Mouse (Mus musculus) frontal cortex, postnatal 36 days (tissue): ENCODE measurements around the gene Taf15.
"Not testable (repeated sequence)": the region's sequence is repeated elsewhere in the genome, so short reads cannot be mapped to it uniquely, and the experiment has no call there.

ENCODE experiments used
- DNase-seq, 2 experiments: peaks; one replicate each; pipeline ENCODE4 v3.0.0; 2022; ENCODE audit warnings: low spot score in 2 of 2

Taf15 gene

GRCm38 (mm10) chr11:83536831-83537230 is 63.9 kb downstream of the Taf15 start:
- DNase-seq: no peak

- DNase-seq: no peak
These were observed 65.9 kb downstream of the Taf15 start for GRCm38 (mm10) chr11:83538705-83539314.

GRCm38 (mm10) chr11:83540931-83541330 is 68.0 kb downstream of the Taf15 start:
- DNase-seq: no peak

DNA sequence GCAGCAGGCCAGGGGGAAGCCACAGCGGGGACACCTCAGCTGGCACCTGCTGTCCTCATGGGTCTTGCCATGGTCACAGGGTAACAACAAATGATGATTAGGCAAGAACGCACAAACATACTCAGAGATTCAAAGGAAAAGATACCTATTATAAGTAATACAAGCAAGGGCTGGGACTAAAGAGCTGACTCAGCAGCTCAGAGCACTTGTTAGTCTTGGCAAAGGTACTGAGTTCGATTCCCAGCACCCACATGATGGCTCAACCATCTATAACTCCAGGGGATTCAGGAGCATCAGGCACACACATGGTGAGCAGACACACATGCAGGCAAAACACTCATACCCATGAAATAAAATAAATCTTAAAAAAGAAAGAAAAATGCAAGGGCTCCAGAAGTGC is 68.5 kb downstream of the Taf15 start:
- no peak for DNase-seq

DNA sequence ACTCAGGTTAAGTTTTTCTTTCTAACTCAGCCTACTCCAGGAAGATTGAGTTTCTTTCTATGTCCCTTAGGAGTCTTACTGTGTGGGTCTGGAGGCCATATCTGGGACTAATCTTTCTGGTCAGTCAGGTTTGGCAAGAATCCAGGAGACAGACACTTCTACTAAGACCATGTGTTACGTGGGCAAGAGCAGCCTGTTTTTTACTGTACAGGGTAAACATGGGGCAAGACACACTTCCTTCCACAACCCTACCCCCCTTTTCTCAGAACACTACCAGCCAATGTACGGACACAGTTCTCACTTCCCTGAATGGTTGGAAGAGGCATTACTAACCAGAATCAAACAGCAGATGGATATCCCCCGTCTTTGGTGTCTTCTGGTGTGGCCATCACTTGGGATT is 71.3 kb downstream of the Taf15 start:
- no peak for DNase-seq

- no peak for DNase-seq
These were observed 77.3 kb downstream of the Taf15 start for GRCm38 (mm10) chr11:83550186-83550632.

GRCm38 (mm10) chr11:83551037-83551436 is 78.2 kb downstream of the Taf15 start:
- not testable (repeated sequence) for DNase-seq

DNA sequence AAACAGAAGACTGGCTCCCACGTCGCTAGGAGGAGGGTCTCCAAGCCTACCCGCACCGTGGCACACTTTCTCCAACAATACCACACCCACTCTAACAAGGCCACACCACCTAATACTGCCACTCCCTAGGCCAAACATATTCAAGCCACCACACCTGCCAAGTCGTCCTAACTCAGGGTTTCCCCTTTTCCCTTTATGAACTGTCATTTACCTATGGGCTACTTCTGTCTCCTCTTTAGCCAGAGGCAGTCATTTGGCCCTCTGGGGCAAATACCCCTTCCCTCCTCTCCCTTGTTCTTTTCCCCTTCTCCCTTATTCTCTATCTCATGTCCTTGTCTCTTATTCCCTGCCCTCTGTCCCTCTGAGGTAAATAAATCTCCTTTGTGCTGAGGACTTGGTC is 78.8 kb downstream of the Taf15 start:
- DNase-seq: no peak
